Mouse (Mus musculus) ovary, postnatal 10 days (tissue): ENCODE data around the gene Capns2.
"Not testable (repeated sequence)": the region's sequence is repeated elsewhere in the genome, so short reads cannot be mapped to it uniquely, and the experiment has no call there.

Source experiments
- DNase-seq: peaks from one replicate; pipeline ENCODE4 v3.0.0; 2022; ENCODE audit warnings: low spot score

Gene Capns2

DNA sequence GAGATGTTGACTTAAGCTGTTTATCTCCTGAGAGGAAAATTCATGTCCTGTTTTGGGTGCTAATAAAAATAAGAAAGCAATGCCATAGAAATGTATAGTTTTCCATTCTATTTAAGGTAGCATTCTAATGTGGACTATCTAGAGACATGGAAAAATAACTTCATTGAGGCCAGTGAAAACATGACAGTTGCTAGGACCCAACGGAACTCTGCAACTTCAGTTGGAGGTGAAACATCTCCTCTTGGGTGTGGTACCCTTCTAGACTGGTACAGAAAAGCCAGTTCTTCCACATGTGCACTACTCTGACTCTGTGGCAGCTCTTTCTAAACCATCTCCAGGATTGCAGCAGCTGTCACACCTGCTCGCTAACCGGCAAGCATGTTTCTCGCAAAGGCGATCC, at the start of gene Capns2:
TSS of gene Capns2 (plus strand) at position 301 of the 400 bp plus-strand sequence.
- DNase-seq, result no peak

DNA sequence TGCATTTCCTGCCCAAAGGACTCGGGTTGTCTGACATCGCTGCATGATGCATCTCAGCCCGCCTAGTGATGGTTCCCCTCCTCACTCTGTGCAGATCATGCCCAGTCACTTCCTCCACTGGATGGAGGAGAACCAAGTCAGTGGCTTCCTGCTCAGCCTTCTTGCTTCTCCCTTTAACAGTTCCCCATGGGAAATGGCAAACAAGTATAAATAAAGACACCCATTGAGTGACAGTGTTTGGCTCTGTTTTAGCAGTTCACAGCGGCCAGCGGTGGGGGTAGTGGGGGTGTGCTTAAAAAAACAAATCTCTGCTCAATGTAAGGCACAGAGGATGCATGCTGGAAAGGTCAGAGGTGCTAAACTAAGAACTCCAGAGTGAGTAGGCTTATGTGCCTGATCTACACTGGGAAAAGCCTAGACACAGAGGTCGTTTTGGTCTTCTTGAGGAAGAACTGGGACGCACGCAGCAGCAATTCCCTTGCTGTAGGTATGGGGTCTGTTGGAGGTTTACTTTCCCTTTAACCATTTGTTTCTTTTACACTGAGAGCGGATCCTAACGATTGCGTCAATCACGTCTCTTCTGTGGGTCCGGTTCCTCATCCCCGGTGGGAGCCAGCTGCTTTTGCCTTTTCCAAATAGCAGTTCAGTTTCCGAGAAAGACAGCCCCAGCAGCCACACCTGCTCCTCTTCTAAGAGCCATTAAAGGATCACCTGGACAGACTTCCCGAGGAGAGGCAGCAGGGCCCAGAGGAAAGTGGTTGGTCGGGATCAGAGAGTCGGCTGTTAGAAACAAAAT, 47.8 kb upstream of the Capns2 start:
- DNase-seq, result no peak

DNA sequence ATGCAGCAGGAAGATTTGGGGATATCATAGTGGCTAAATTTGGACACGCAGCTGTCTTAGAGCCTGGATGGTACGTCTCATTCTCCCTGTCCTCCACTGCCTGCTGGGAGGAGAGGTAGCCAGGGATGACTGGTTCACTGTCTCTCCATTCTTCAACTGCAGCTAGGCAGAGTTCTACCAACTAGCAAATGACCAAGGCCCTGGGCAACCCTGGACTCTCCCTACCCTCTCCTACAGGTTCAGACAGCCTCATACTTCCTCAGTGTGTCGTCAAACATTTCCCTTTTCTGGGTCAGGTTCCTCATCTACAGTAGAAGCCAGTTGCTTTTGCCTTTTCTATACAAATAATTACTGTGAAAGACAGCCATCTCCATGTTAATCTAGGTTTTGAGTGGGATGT, 46.5 kb upstream of the Capns2 start:
- no peak for DNase-seq

DNA sequence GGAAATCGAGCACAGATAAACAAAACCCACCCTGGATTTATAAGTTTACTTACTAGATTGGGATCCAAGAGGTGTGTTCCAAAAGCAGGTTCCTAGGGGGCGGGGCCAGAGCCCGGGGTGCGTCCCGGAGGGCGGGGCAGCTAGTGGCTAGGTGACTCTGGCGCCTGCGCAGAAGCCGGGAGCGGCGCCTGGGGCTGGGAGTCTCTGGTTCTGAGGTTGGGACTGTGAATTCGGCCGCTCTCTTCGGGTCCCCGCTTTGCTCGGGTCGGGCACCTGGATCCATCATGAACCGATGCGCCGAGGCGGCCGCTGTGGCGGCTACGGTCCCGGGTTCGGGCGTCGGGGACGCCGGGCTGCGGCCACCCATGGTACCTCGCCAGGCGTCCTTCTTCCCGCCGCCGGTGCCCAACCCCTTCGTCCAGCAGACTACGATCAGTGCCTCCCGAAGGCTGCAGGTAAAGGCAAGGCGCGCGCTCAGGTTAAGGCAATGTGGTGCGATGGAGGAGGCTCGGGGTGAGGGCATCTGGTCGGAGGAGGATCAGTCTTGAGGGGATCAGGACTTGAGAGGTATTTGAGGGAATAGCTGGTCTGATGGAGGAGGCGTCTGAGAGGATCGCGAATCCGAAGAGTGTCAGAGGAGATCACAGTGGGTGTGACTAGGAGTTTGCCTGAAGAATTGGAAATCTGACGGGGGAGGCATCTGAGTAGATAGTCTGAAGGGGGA, 45.9 kb upstream of the Capns2 start, which contains the start of gene Lpcat2:
TSS of gene Lpcat2 (plus strand) at position 169 of the 724 bp plus-strand sequence.
- peak; percentile 49 for DNase-seq

DNA sequence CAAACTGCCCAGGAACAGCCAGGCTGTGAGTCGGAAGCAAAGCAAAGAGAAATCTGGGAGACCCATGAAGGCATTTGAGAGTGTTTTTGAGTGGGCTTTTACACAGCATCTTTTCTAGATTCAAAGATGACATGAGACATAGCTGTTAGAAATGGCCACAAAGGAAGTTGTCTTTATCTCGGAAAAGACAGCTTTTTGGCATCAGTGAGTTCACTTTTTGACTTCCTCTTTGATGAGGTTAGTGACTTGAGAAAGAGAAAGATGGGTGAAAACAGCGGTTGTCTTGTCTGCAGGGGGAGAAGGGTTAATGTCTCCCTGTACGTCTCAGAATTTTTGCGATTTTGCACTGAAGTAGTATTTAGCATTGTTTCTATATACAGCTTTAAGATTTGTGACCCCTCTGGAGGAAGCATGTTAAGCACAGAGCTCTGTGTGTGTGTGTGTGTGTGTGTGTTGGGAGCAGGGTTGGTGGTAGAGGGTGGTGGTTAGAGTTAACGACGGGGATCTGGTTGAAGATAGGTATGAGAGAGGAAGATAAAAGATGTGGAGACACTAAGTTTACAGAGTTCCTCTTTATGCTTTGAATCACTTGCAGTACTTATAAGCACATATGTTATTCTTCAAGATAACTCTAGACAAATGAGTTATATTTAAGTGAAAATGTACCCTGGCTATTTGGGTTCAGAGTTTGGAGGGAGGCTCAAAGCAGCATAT, 44.8 kb upstream of the Capns2 start:
- no peak for DNase-seq

DNA sequence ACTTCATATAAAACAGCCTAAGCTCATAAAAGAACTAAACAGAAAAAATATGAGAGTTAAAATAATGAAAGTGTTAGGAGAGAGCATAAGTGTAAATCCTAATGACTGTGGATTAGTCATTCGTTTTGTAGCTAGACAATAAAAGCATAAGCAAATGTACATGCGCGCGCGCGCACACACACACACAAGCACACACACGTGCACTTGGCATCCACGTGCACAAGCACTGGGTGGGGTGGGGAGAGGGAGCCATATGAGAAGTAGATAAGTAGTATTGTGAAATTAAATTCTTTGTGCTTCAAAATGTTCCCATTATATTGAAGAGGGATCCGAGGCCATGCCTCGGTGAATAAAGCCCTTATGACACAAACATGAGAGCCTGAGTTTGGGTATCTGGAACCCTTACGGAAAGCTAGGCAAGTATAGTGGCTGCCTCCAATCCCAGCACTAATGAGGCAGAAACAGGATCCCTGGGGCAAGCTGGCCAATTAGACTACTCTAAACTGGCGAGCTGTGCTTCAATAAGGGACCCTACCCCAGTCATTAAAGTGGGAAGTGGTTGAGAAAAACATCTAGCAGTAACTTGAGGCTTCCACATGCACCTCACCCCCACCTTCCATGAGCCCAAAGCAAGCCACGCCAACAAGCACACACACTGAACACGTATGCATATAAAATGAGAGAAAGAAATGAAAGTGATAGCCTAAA, 42.6 kb upstream of the Capns2 start:
- DNase-seq, result no peak

DNA sequence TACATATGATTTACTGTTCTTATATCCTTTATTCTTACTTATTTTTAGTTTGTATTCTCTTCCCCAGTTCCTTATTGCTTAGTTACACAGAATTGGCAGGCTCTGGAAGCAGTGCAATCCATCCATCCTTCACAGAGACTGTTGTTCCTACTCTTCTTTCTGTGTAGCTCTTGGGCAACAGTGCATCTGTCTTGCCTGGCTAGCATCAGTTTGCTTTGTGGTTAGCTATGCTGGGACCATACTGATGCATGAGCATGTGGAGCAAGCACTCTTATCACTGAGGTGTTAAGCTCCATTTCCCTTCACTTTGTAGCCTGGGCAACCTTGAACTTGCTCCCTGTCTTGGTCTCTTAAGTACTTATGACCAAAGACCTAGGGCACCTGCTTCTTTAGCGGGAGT, 39.2 kb upstream of the Capns2 start:
- no peak for DNase-seq

DNA sequence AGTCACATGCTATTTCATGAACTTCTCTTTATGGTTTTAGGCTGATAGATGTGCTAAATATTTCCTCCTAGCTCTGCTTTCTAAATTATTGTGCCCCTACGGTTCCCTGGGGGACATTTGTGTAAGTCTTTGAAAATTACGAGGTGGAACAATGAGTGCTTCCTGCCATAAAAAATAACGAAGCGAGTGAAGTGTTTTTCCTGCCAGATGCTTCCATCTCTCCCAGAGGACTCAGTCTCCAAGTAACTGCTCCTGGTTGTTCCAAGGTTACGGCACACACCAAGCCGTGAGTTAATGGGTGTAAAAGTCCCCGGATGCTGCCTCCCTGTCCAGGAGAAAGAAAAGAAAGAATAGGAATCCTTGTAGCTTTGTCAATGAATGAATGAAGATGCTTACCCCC, 30.9 kb upstream of the Capns2 start:
- DNase-seq, result no peak

DNA sequence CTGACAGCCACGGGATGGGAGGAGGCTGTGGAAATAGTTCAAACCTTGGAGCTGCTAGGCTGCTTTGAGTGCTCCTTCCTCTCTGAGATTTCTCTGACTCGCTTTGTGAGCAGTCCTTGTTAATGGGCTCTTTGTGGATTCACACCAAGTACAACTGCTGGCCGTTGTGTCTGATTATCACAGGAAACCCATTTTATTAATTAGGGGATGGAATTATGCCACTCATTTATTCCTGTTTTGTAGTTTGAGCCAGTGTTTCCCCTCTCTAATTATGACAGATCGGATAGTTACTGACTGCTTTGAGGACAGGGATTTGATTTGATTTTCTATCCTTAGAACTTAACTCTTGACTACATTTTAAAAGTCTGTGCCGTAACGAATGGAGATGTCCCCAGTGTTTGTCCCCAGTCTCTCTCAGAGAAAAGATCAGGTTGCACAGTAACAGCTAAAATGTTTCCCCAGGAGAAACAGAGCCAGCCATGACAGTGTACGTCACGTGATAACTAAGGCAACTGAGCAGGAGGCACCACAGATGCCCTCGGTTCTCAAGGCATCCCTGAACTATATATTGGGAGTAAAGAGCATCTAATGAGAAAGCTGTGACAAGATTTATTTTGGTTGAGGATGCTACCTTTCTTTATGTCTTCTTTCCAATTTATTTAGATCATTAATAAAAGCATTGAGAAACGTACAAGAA, 29.0 kb upstream of the Capns2 start:
- no peak for DNase-seq

DNA sequence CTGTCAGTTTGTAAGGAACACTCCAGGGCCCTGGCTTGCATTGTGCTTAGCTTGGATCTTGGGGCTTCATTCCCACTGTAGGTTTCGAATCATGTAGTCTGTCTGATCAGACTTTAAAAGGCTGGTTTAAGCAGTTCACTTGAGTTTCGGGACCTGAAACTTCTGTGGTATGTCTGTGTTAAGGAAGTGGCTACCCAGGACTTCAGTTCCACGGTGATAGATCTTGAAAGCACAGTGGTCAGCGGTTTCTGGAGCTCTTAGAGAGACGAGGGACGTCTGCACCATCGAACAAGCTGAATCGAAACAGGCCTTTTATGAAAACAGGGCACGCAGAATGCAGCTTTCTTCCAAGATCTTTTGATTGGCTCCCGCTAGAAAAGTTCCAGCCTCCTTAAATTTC, 25.4 kb upstream of the Capns2 start:
- no peak for DNase-seq

DNA sequence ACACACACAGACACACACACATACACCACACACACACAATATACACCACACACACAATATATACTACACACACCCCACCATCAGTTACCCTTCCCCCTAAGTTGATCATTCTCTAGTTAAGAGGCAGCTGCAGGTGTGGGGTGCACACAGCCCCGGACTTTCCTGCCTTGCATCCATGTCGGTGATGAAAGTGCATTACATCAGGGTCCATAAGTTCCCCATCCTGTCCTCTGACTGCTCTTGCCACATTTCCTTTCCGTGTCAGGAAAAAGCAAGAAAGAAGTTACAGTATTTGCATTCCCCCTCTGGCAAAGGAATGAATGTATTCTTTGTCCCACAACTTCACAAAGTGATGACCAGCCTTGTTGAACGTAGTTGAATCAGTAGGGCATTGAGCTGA, 20.0 kb upstream of the Capns2 start:
- DNase-seq, result no peak

DNA sequence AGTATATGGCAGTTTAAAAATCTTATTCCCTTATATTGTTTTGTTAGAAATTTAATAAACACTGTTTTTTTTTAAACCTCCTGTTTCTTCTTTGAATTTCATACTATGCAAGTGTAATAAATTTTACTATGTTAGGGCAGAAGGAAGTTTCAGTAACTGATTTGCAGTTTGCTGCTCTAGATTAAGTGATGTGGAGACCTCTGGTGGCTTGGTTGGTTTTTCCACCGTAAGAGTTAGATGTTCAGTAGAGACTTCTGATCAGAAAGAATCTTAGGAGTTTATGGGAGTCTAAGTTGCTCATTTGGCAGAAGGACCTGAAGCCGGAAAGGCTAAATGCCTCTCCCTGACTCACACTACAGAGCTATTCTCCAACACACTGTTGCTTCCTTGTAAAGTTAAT, 17.4 kb upstream of the Capns2 start:
- DNase-seq, result no peak

DNA sequence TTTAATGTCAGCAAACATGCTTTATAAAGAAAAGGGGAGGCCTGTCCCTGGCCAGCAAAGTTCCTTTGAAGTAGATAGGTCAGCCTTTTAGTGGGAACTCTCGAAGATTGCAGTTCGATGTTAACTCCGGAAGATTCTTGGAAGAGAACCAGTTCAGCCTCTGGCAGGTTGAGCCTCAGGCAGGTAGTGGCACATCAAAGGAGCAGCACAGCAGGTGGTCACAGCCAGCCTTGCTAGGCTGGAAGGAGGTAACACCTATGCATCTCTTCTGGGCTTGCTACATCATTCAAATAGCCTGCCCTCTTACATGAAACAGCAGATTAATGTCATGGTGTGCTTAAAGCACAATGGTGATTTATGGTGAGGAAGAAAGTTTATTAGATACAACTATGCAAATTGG, 9.0 kb upstream of the Capns2 start:
- DNase-seq, result not testable (repeated sequence)

DNA sequence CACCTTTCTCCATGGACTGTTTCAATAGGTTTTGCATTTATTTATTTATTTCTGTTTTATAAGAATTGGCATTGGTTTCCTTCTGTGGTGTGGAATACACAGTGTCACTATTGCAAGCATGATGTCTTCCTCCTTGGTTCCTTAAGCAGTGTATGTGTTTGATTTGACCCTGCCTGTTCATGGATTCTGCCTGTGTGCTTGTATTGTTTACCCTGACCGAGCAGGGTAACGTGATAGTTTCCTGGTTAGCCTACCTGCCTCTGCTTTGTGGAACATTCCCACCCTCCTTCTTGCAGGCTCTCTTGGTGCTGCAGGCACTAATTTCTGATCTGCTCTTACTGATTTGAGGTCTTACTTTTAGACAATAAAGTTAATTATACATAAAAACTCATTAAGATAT, 7.3 kb upstream of the Capns2 start:
- no peak for DNase-seq

DNA sequence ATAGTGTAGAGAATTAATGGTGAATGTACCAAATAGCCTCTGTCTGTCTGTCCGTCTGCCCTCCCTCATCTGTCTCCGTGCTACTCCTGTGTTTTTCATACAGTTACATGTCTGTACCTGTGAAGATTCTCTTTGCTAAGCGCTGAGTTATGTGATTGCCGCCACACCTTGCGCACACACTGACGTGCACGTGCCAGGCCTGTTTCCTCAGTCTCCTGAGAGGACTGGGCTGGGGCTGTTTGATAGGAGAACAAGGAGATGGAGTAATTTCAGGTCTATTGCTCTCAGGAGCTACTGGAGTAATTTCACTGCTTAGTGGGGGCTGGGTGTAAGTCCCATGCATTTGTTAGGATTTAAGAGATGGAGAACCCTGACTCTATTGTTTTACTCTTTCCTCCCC, 6.2 kb upstream of the Capns2 start:
- DNase-seq, result no peak

DNA sequence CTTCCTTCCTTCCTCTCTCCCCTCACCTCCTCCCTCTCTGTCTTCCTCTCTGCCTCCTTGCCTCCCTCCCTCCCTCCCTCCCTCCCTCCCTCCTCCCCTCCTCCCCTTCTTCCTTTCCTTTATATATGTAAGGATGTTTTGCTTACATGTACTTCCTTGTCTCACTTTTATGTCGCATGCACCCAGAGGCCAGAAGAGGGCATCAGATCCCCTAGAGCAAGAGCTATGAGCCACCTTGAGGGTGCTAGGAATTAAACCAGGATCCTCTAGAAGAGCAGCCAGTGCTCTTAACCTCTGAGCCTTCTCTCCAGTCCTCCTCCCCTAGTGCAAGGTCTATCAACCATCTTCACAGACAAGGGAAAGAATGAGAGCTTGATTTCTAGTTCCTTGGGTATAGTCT, 5.2 kb upstream of the Capns2 start:
- DNase-seq, result no peak

DNA sequence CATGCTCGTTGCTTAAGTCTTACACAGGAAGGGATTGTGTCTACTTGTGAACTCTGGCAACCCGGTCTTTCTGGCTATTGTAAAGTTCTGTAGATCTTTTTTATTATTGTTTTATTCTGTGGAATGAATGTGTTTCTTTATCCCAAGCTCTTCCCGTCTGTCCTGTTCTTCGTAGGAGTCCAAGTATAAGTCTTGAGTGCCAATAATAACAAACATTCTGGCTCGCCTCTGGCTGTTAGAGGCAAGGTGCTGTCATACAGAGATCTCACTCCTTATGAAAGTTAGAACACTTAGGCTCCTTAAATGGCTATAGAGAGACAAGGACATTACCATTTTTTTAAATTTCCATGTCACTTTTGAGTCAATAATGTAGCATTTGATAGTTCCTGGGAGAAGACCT, 4.6 kb upstream of the Capns2 start:
- no peak for DNase-seq

DNA sequence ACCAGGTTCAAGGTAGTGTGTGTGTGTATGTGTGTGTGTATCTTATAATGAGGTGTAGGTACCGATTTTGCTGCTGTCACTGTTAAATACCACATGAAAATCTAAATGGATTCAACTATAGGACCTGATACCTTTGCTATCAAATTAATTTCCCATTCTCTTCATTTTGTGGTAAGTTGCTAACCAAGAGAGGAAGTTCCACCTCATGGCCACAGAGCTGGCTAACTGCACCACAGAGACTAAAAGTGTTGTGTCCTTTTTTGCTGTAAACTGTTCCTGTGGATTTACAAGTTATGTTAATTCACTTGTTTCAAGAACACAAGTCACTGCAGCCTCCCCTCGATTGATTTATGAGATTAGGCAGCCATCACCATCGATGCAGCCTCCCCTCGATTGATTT, 3.4 kb upstream of the Capns2 start:
- no peak for DNase-seq

DNA sequence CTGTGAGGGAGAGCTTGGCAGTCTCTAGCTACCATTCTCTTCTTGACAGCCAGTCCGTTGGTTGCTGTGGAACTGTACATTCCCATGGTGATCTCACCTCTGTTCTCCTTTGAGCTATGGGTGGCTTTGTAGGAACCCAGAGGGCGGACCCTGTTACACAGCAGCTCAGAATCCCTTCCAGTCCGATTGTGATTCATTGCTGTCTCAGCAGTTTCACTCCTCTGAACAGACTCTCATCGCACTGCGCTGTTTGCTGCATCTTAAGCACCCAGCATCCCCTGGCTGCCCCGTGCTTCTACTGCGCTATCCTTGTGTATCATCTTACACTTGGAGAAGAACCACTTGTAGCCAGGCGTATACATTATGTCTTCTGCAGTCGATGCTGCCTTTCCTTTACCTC, 1.6 kb upstream of the Capns2 start:
- DNase-seq, result no peak

DNA sequence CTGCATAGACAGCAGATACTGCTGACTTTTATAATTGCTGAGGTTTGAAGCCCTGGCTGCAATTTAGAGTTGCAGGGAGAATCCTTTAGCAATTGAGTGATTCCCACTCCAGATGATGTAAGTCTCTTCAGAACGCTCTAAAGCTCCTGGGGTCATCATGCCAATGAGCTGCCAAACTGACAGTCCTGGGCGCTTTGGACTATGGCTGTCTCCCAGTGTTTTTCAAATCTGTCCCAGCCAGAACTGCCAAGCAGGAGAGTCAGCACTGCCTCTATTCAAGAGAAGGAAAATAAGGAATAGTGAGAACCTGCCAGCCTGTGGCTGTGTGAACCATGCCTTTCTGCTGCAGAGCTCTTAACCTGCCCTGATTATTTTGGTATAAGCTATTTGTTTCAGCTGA, 1.8 kb downstream of the Capns2 start:
- no peak for DNase-seq

DNA sequence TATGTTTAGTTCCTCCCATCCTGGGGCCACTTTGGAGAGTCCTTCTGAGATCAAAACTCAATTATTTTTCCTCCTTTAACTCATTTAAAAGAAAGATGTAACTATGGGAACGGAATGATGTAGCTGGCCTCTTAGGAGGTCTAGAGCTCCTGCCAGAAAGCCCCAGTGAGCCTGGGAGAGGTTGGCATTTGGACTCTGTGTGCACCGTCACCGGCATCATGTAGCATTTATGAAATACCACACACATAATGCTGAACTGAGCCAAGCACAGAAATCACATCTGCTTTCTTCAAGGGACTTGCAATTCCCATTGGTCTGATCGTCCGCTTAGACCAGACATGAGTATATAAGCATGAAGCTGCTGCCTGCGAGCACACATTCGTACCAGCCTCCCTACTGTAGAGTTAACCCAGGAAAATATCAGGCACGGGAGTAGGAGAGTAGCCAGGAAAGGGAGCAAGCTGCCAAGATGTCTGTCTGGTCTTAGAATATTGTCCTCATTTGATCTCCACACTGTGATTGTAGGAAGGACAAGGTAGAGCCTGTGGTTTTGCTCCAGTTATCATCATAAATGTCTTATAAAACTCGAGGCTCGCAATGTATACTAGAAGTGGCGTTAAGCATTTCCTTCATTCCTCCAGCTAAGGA, 2.4 kb downstream of the Capns2 start:
- no peak for DNase-seq
